Mouse (Mus musculus) right cerebral cortex, adult 2 months (tissue): ENCODE results near the gene Zc3h18.

ENCODE experiments used
- DNase-seq, 2 experiments: peaks; one replicate each; pipeline ENCODE4 v3.0.0; 2021 to 2022; ENCODE audit warnings: low spot score in 2 of 2

Gene Zc3h18

DNA sequence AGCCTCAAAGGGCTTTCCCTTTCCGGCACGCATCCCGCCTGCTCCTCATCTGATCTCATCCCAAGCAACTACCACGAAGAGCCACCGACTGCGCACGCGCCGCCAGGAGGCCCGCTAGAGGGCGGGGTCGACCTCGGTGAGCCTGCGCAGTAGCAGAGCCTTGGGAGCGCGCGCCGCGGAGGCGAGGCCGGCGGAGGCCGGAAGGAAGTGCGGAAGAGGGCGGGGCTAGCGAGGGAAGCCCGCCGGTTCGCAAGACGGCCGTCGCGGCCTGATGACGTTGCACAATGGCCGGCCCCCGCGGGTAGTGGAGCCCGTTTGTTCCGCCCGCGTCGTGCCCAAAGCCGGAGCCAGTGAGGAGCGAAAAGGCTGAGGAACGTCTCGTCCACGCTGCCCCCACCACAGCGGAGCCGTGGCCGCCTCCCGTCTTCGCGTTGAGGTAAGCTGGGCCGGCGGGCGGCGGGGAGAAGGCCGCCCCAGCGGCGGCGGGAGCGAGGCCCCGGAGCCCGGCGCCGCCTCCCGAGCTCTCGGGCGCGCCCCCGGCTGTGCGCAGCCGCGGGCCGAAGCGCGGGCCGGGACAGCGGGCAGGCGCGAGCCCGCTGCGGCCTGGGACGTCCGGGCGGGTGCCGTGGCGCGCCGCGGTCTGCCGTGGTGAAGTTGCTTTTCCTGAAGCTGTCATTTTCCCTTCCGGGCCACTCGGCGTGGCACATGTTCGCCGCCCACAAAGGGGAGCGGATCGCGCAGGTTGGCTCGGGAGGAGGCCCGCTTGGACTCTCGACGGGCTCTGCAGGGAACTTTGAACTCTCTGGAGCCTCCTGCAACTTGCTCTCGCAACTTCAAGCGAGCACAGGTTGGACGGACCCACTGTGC is at the start of gene Zc3h18:
Gene Zc3h18 (plus strand): TSS at position 245 of the 867 bp plus-strand sequence.
- peak; percentile 99 for DNase-seq

DNA sequence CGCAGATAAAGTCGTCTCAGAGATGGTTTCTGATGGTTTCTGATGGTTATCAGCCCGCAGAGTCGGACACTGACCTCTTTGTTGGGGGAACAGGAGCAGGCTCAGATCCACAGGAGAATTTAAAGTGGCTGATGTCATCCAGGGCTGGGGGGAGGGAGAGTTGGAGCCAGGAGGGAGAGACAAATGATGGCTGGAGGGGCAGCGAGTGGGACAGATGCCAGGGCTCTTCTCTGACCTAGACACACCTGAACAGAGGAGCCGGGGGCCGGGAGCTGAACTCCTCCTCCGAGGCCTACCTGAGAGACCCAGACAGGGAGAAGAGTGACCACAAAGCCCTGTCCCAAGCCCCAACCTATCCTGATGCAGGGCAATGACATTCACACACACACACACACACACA is 47.3 kb upstream of the Zc3h18 start:
- no peak for DNase-seq

- DNase-seq = no peak
These were observed 46.7 kb upstream of the Zc3h18 start for GRCm38 (mm10) chr8:122329553-122330239.

GRCm38 (mm10) chr8:122330446-122331133 is 45.8 kb upstream of the Zc3h18 start:
- DNase-seq = no peak

DNA sequence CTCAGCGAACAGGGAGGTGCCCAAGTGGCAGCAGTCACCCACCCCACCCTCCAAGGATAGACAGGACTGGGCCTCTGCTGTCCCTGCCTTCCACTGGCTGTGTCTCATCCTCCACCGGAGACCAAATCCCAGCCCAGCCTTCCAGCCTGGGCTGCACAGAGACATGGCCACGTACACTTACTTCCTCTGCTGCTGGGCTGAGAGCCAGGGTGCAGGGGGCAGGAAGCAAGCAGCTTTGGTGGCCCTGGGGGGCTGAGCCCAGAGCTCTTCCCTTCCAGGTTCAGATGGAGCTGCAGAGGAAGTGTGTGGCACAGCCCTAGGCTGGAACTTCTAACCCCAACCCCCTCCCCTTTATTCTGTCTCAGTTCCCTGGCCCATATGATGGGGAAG is 45.3 kb upstream of the Zc3h18 start:
- DNase-seq = no peak

- peak; percentile 86 to 89 for DNase-seq
These were observed 43.5 kb upstream of the Zc3h18 start for GRCm38 (mm10) chr8:122332753-122333506.

DNA sequence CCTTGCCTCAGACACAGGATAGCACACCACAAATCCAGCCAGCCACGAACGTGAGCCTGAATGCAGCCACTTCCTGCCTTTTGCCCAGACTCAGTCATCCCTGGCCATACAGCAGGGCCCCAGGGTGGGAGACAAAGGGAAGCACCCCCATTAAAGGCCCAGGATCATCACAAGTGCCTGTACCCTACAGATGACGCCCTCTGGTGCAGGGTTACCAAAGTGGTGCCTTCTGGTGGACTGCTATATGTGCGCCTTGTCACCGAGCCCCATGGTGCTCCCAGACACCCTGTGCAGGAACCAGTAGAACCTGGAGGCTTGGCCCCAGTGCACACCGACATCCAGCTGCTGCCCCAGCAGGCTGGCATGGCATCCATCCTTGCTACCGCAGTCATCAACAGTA is 42.9 kb upstream of the Zc3h18 start:
- no peak for DNase-seq

DNA sequence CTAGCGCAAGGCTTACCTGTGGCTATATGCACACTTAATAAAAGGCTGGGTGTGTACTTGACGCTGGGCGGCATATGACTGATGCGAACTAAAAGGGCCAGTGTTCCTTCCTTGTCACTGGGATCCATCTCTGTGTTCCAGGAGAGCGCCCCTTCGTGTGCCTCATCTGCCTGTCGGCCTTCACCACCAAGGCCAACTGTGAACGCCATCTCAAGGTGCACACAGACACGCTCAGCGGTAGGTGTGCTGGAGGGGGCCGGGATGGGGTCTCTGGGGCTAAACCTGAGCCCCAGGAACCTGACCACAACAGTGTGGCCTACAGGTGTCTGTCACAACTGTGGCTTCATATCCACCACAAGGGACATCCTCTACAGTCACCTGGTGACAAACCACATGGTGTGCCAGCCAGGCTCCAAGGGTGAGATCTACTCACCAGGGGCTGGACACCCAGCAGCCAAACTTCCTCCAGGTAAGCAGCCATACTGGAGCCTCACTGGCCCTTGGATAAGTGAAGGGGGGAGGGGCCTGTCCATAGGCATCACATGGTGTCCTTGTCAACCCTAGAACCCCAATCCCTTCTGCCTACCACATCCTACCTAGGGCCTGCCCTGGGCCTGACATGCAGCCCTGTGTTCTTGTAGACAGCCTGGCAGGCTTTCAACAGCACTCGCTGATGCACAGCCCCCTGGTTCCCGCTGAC is 41.5 kb upstream of the Zc3h18 start:
- no peak for DNase-seq

- no peak for DNase-seq
These were observed 40.7 kb upstream of the Zc3h18 start for GRCm38 (mm10) chr8:122335638-122336250.

GRCm38 (mm10) chr8:122336251-122336910 is 40.0 kb upstream of the Zc3h18 start:
- peak; percentile 48 to 53 for DNase-seq

GRCm38 (mm10) chr8:122338852-122339251 is 37.6 kb upstream of the Zc3h18 start:
- DNase-seq = no peak

GRCm38 (mm10) chr8:122340761-122341160 is 35.6 kb upstream of the Zc3h18 start:
- no peak for DNase-seq

- no peak for DNase-seq
These were observed 34.6 kb upstream of the Zc3h18 start for GRCm38 (mm10) chr8:122341790-122342189.

- no peak for DNase-seq
These were observed 34.0 kb upstream of the Zc3h18 start for GRCm38 (mm10) chr8:122342362-122342761.

DNA sequence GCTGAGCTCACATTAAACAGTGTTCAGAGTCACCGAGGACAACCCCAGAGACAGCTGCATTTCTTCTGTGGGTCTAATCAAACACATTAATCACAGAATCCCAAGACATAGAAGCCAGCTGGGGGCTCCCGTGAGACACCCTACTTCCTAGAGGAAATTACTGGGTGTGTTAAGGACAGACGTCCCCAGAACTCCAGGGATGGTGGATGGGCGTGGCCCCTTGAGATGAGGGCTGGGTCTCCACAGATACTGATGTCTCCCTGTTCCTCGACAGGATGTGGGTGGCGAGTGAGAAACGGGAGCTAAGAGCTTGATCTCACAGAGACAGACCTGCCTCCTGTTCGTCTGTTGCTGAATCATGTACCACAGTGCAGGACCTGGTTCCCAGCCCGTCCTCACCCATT is 33.6 kb upstream of the Zc3h18 start:
- DNase-seq = peak; percentile 57 to 59

- DNase-seq = no peak
These were observed 33.1 kb upstream of the Zc3h18 start for GRCm38 (mm10) chr8:122343341-122343740.

GRCm38 (mm10) chr8:122343758-122344157 is 32.7 kb upstream of the Zc3h18 start:
- peak in 1 of 2 experiments; percentile 36 for DNase-seq

DNA sequence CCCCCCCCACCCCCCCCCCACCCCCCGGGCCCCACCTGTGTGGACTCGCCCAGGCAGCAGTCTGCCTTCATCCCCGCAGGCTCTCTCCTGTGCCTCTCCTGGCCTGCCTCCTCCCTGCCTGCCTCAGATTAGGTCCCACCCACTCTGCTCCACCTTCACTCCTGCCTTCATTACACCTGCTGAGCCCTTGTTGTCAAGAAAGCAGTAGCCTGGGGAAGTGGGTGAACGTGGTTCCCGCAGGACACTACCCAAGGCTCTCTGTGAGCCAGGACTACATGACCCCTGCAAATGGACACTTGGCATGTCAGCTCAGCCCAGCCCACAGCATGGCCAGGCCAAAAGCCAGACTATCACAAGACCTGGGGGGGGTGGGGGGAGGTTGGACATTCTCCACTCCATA is 32.2 kb upstream of the Zc3h18 start:
- DNase-seq = no peak

- DNase-seq = no peak
These were observed 31.0 kb upstream of the Zc3h18 start for GRCm38 (mm10) chr8:122345181-122346095.
